Mouse (Mus musculus) lung, postnatal 10 days (tissue): ENCODE results near the gene Fads3.

Source experiments
- DNase-seq: peaks from one replicate; pipeline ENCODE4 v3.0.0; 2021

Fads3 gene

DNA sequence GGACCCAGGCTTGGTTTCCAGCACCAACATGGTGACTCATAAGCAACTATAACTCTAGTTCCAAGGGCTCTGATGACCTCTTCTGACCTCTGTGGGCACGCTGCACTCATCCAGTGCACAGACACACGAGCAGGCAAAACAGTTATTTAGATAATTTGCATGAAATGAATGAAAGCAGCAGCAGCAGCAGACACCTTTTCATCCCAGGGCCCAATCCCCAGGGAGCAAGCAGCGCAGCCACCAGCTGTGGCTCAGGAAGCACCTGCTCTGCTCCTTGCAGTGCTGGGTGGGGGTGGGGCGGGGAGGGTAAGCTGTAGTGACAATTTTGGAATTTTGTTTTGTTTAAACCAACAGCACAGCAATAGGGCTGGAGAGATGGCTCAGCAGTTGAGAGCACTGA is 30.5 kb downstream of the Fads3 start:
- DNase-seq, result no peak

- no peak for DNase-seq
These were observed 31.8 kb downstream of the Fads3 start for GRCm38 (mm10) chr19:10073145-10073544.

- no peak for DNase-seq
These were observed 37.0 kb downstream of the Fads3 start for GRCm38 (mm10) chr19:10078392-10078791.

- no peak for DNase-seq
These were observed 39.0 kb downstream of the Fads3 start for GRCm38 (mm10) chr19:10080384-10080783.

GRCm38 (mm10) chr19:10082105-10082504 is 40.7 kb downstream of the Fads3 start:
- DNase-seq, result no peak

DNA sequence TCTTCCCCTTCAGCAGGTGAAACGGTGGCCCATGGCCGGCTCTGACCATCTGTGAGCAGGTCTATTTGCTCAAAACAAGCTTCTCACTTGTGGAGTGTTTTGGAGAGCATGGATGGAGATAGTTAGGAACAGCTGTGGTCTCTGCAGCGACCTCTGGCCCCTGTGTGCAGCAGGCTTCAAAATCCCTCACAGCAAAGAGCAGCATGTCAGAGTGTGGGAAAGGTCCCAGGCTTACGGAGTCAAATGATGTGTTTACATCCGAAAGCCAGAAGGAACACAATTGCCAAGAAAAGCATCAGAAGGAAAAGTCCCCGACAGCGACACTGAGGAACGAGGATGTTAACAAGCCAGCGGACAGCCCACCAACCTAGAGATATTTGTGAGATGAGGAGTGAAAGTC is 44.1 kb downstream of the Fads3 start:
- DNase-seq, result peak; percentile 58

DNA sequence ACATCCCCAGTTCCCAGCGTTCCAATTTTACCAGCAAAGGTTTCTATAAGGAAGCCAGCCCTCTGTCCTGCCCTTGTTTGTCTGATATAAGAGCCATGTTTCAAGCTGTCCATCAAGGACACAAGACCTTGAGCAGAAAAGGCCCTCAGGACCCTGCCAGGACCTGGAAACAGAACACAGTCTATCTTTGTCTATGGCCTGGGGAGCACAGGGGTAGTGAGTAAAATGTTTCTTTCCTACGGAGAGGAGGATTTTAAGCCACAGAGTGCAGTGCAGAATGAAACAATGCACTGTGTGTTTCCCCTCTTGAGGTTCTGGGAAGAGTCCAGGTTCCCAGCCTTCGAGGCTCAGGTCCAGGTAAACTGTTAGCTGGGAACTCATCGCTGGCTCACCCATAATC is 45.6 kb downstream of the Fads3 start:
- DNase-seq, result no peak

DNA sequence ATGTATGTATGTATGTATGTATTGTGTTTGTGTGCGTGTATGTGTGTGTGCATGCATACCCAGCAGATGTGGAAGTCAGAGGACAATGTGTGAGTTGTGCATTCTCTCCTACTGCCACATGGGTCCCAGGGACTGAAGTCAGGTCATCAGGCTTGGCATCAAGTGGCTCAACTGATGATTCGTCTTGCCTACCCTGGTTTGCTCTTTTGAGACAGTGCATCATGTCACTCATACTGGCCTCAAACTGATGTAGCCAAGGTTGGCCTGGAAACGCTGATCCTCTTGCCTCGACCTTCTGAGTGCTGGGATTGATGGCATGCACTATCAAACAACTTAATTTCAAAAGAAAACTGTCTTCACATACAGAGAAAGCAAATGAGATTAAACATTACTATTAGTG is 52.5 kb downstream of the Fads3 start:
- DNase-seq, result no peak

DNA sequence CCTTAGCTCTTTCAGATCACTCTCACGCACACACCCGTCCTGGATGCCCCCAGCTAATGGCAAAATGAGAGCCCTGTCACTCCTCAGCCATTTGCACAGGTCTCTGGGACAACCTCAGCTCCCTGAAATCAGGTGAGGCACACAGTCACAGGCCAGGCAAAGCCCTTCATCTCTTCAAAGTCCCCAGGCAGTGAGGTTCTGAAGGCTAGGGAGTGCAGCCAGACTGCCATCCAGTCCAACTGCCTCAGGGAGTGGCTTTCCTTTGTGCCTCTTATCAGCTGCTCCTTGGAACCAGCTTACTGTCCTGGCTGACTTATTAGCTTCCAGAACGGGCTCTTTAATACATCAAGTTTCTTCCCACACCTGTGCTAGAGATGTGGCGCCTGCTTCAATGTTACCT is 53.3 kb downstream of the Fads3 start:
- DNase-seq, result no peak

GRCm38 (mm10) chr19:10096371-10096876 is 55.1 kb downstream of the Fads3 start:
- no peak for DNase-seq

GRCm38 (mm10) chr19:10097826-10098225 is 56.5 kb downstream of the Fads3 start:
- DNase-seq, result no peak

- DNase-seq, result peak; percentile 91
These were observed 59.3 kb downstream of the Fads3 start for GRCm38 (mm10) chr19:10100631-10101071.

- peak; percentile 94 for DNase-seq
These were observed 60.1 kb downstream of the Fads3 start, which contains the start of gene Fads2 for GRCm38 (mm10) chr19:10101341-10102053. TSS of gene Fads2 (minus strand) at chr19:10101746.

DNA sequence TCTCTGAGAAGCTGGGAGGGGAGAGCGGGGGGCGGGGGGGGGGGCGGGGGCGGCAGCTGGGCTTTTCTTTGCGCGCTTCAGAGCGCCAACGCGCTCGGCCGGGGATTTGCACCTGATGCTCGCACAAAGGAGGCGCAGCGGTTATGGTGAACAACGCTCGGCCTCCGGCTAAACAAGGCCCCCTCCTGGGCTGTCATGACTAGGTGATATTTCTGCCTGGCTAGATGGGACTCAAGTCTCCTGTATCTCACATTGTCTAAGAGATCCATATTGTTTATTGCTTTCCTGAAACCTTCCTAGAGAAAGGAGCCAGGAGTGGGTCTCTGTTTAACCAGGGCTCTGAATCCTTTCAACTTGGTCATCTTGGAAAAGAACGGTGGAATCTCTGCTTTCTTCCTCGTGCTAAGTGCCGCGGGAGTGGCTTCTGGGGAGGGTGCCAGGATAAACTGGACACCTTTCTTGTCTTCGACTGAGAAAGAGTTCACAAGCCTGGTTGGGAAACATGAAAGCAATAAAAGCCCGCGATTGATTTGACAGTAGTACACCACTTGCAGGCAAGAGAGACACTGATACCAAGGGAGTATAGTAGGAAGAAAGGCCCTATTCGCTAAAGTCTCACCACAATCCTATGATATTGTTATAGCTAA is 60.8 kb downstream of the Fads3 start:
- peak; percentile 14 for DNase-seq

DNA sequence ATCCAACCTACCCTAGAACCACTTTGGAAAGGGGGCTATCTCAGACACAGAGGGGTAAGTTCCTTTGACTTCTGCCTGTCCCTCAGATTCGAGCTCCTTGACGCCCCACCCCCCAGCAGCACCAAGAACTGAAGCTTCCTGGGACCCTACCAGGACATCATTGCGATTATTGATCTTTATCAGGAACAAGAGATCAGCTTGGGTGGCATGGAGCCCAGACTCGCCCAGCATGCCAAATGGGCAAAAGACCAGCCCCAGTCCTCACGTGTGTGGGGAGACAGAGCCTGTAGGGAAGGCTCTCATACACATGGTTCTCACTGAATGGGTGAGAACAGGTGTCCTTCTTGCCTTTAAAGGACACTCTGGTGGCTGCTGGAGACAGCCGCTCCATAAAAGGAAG is 62.9 kb downstream of the Fads3 start:
- DNase-seq, result no peak

GRCm38 (mm10) chr19:10105034-10105493 is 63.7 kb downstream of the Fads3 start:
- DNase-seq, result no peak

DNA sequence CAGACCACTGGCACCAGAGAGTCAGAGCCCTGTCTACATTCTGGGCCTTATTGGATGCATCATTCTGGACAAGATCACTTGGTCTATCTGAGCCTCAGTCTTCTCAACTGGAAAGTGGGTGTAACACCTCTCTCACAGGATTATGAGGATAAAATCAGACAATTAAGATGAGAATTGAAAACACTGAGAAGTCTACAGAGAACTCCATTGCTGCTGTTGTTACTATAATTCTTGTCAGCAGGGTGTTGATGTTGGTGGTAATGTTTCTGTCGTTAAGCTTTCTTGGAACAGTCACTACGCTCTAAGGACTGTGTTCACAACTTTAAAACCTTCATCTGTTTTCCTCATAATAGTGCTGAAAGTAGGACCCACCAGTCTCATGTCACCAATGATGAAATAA is 65.3 kb downstream of the Fads3 start:
- DNase-seq, result no peak

- DNase-seq, result no peak
These were observed 65.8 kb downstream of the Fads3 start for GRCm38 (mm10) chr19:10107051-10107611.

GRCm38 (mm10) chr19:10108129-10108528 is 66.8 kb downstream of the Fads3 start:
- DNase-seq, result no peak

DNA sequence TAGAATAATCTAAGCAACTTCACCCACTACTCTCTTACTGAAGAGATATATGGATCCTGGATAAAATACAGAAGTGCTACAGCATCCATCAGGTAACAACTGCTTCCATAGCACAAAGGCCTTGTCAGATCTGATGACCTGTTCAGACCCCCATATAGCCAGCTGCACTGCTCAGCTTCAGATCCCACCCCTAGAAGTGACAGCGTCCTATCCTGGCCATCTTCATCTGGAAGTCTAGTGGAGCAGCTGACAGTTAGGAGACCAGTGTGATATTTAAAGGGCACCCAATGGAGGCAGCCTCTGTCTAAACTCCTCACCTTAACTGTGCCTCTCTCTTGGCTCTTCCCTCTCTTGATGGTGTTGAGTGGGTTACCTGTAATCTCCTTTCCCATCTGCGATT is 67.3 kb downstream of the Fads3 start:
- no peak for DNase-seq
